Mouse (Mus musculus) megakaryocyte, embryonic 14.5 days (primary cell): ENCODE measurements around the gene Mrpl23.

Source experiments
- FLI1 ChIP-seq: IDR thresholded peaks from 2 replicates; pipeline ENCODE4 v1.6.1; 2012; ENCODE audit warnings: low read length, inconsistent platforms, mixed read lengths
- GATA1 ChIP-seq: IDR thresholded peaks from 3 replicates; pipeline ENCODE4 v1.6.1; 2012; ENCODE audit warnings: mixed read lengths, low read length, inconsistent platforms, borderline replicate concordance

GRCm38 (mm10) chr7:142581656-142582228 is 49.3 kb downstream of the Mrpl23 start:
- no peak for TF ChIP-seq GATA1
- no peak for TF ChIP-seq FLI1
